Mouse (Mus musculus) intestine, embryonic 15.5 days (tissue): Measurements from ENCODE around the gene Nrm. TPM values are rescaled to one million over a fixed set of nuclear protein-coding genes. Genes with fewer than 3 reads are reported as not detected.
"Not testable (repeated sequence)": the region's sequence is repeated elsewhere in the genome, so short reads cannot be mapped to it uniquely, and the experiment has no call there.

Experiments used
- ATAC-seq: fragments of 200-750 bp; cut with Nextera tagmentation; 2 replicates; pipeline ENCODE4 v1.8.0; 2017; ENCODE audit warnings: moderate TSS enrichment, moderate library complexity
- H3K27ac ChIP-seq: fragments of 300-500 bp; sonication (generic); 2 replicates; pipeline ENCODE4 v1.5.1; 2015; ENCODE audit warnings: mild to moderate bottlenecking, inconsistent platforms
- H3K27me3 ChIP-seq: fragments of 300-500 bp; sonication (generic); replicated peaks from 2 replicates; pipeline ENCODE4 v1.6.1; 2015; ENCODE audit warnings: inconsistent platforms
- H3K36me3 ChIP-seq: fragments of 300-500 bp; sonication (generic); 2 replicates; pipeline ENCODE4 v1.6.1; 2015; ENCODE audit warnings: inconsistent platforms
- H3K4me1 ChIP-seq: fragments of 300-500 bp; sonication (generic); replicated peaks from 2 replicates; pipeline ENCODE4 v1.6.1; 2015; ENCODE audit warnings: inconsistent platforms
- H3K4me2 ChIP-seq: fragments of 300-500 bp; sonication (generic); replicated peaks from 2 replicates; pipeline ENCODE4 v1.6.1; 2015; ENCODE audit warnings: mild to moderate bottlenecking, inconsistent platforms
- H3K4me3 ChIP-seq: fragments of 300-500 bp; sonication (generic); replicated peaks from 2 replicates; pipeline ENCODE4 v1.5.1; 2015; ENCODE audit warnings: inconsistent platforms
- H3K9ac ChIP-seq: fragments of 300-500 bp; sonication (generic); 2 replicates; pipeline ENCODE4 v1.6.1; 2015; ENCODE audit warnings: inconsistent platforms
- H3K9me3 ChIP-seq: fragments of 300-500 bp; sonication (generic); 2 replicates; pipeline ENCODE4 v1.6.1; 2016; ENCODE audit warnings: inconsistent platforms
- WGBS: fragments of 180-500 bp; shearing (Covaris S2); methylation state at CpG from one replicate; pipeline ENCODE4 v1.1.7; 2015; 5-methylcytosine and 5-hydroxymethylcytosine counted together
- polyA plus RNA-seq: library from polyadenylated mRNA; unstranded; fragments of >200 nt; fragmentation: Nextera tagmentation; extraction: Ambion mirVana; gene quantifications from 2 replicates; pipeline ENCODE4 v1.2.1, GENCODE M21; 2015

Nrm gene
- polyA plus RNA-seq, 1 experiment from 2014 or later = 48.5 TPM

DNA sequence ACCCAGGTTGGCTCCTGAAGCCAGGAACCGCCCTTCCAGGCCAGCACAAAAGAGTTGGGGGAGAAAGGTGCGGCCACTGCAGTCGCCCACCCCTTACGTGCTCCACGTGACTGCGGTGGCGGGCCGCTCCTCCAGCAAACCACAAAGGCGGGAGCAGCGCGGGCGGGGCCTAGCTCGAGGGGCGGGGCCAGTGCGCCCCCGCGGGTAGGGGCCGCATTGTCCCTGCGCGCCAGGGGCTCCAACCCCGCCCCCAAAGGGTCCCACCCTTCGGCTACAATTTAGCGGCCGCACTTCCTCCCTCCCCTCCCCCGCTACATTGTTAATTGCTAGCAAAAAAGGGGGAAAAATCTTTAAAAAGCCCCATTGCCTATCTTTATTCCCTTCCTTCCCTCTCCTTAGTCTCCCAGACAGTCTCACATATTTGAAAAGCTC is 24.1 kb upstream of the Nrm start:
- Histone ChIP-seq H3K4me1 (peaks cover 23% of the 10 kb centered on the region), H3K4me3 (peak overlapping the region; percentile 68), H3K9me3 (no peaks in the 10 kb centered on the region), H3K36me3 (peaks cover 29% of the 10 kb centered on the region), H3K27me3 (no peaks in the 10 kb centered on the region), H3K9ac (peak overlapping the region; percentile 84), H3K27ac (peak overlapping the region; percentile 96), H3K4me2 (peak overlapping the region; percentile 70)
- ATAC-seq = peak; percentile 45
- under 1% methylated on average over 25 of the region's 25 CpGs for WGBS

DNA sequence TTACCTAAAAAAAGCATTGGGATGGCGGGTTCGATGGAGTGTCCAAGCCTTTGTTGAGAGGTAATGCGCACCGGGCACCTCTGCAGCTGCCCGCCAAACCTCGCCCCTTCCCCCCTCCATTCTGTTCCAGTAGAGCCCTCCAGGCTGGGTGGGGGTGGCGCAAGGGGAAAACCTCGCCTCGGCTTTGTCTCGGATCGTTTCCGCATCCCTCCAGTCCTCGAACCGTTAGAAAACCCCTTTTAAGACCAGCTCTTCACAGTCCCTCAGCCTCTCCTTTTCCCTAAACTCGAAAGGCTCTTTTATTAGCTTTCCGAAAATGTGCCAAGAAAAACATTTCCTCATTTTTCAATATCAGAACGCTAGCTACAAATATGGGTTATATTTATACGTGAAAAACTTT is 23.6 kb upstream of the Nrm start:
- H3K4me3 ChIP-seq = peak overlapping the region; percentile 68
- peak overlapping the region; percentile 84 for H3K9ac ChIP-seq
- H3K36me3 ChIP-seq = peaks cover 27% of the 10 kb centered on the region
- peak overlapping the region; percentile 70 for H3K4me2 ChIP-seq
- no peak for ATAC-seq
- no peaks in the 10 kb centered on the region for H3K9me3 ChIP-seq
- peaks cover 26% of the 10 kb centered on the region for H3K4me1 ChIP-seq
- H3K27me3 ChIP-seq = no peaks in the 10 kb centered on the region
- under 1% methylated on average over 18 of the region's 18 CpGs for WGBS
- peak overlapping the region; percentile 96 for H3K27ac ChIP-seq

DNA sequence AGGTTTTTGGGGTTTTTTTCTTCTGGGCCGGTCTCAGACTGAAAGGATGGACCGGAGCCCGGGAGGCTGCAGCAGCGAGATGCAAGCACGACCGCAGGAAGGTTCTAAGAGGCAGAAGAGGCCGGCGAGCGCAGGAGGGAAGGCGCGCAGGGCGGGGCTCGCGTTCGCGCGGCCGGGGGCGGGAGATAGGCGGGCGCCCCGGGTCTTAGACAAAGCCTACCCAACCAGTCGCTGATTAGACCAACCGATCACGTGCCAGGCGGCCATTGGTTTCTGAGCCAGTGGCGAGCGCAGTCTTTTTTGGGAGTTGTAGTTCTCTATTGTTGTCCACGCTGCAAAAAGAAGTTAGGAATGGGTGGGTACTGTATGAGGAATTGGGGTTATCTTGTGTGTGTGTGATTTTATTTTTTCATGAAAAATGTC is 23.0 kb upstream of the Nrm start, which contains the start of gene Tubb5:
Gene Tubb5, minus strand, starts transcription at position 185 of the 423 bp plus-strand sequence.
- Histone ChIP-seq H3K4me2 (peak within 1 kb of the TSS; percentile 70), H3K9me3 (no peaks in the 10 kb centered on the region), H3K4me3 (peak within 1 kb of the TSS; percentile 68), H3K36me3 (peaks cover 25% of the 10 kb centered on the region), H3K27me3 (no peaks in the 10 kb centered on the region), H3K27ac (peak within 1 kb of the TSS; percentile 96), H3K4me1 (peaks cover 26% of the 10 kb centered on the region), H3K9ac (peak within 1 kb of the TSS; percentile 84)
- peak; percentile 77 for ATAC-seq
- under 1% methylated on average over 29 of the region's 29 CpGs for WGBS

- Histone ChIP-seq H3K4me3 (peak overlapping the region; percentile 68), H3K36me3 (peaks cover 20% of the 10 kb centered on the region), H3K9me3 (no peaks in the 10 kb centered on the region), H3K4me1 (peaks cover 24% of the 10 kb centered on the region), H3K4me2 (peak overlapping the region; percentile 70), H3K27me3 (no peaks in the 10 kb centered on the region), H3K27ac (peak overlapping the region; percentile 84), H3K9ac (peak overlapping the region; percentile 36)
- 0 out of 2 replicates have a peak, but pooled peaks have one; percentile 18 for ATAC-seq
- 1% methylated on average over 5 of the region's 5 CpGs for WGBS
Measured at GRCm38 (mm10) chr17:35838570-35838969, 22.5 kb upstream of the Nrm start.

DNA sequence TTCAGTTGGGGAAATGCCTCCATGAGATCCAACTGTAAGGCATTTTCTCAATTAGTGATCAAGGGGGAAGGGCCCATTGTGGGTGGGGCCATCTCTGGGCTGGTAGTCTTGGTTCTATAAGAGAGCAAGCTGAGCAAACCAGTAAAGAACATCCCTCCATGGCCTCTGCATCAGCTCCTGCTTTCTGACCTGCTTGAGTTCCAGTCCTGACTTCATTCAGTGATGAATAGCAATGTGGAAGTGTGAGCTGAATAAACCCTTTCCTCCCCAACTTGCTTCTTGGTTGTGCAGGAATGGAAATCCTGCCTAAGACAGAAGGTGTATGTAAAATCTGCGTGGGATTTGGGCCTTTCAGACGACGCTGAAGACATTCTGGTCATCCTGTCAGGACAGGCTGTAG is 22.1 kb upstream of the Nrm start:
- Histone ChIP-seq H3K36me3 (peaks cover 16% of the 10 kb centered on the region), H3K4me1 (peaks cover 23% of the 10 kb centered on the region), H3K4me3 (peak overlapping the region; percentile 68), H3K27ac (peak overlapping the region; percentile 84), H3K9ac (peak overlapping the region; percentile 36; the same call in 1 of the 2 replicates), H3K4me2 (peak overlapping the region; percentile 70)
- H3K27me3 ChIP-seq, ATAC-seq, H3K9me3 ChIP-seq: not testable (repeated sequence)
- WGBS = 50% methylated on average over 3 of the region's 3 CpGs

- H3K4me2 ChIP-seq = peak overlapping the region; percentile 45
- no peaks in the 10 kb centered on the region for H3K27me3 ChIP-seq
- peak overlapping the region; percentile 23; the same call in 1 of the 2 replicates for H3K27ac ChIP-seq
- H3K9ac ChIP-seq = no peak overlapping the region
- no peak for ATAC-seq
- WGBS = 49% methylated on average over 14 of the region's 14 CpGs
- H3K36me3 ChIP-seq = peaks cover 14% of the 10 kb centered on the region
- H3K4me3 ChIP-seq = peak overlapping the region; percentile 61
- H3K9me3 ChIP-seq = no peaks in the 10 kb centered on the region
- peaks cover 13% of the 10 kb centered on the region for H3K4me1 ChIP-seq
Measured at GRCm38 (mm10) chr17:35840561-35840960, 20.6 kb upstream of the Nrm start.

GRCm38 (mm10) chr17:35841076-35841950 is 19.8 kb upstream of the Nrm start, which contains the start of gene Mdc1:
Gene Mdc1 (plus strand): TSS chr17:35841515.
- Histone ChIP-seq H3K27me3 (no peaks in the 10 kb centered on the region), H3K4me1 (peaks cover 8% of the 10 kb centered on the region; the same call in 1 of the 2 replicates), H3K36me3 (peaks cover 15% of the 10 kb centered on the region), H3K9ac (peak within 1 kb of the TSS; percentile 60), H3K27ac (peak within 1 kb of the TSS; percentile 78), H3K4me3 (peak within 1 kb of the TSS; percentile 61), H3K9me3 (no peaks in the 10 kb centered on the region), H3K4me2 (peak within 1 kb of the TSS; percentile 66)
- WGBS = under 1% methylated on average over 59 of the region's 59 CpGs
- peak; percentile 92 for ATAC-seq

- H3K4me3 ChIP-seq = peak overlapping the region; percentile 61
- peak overlapping the region; percentile 60 for H3K9ac ChIP-seq
- H3K4me1 ChIP-seq = peaks cover 8% of the 10 kb centered on the region; the same call in 1 of the 2 replicates
- H3K27ac ChIP-seq = peak overlapping the region; percentile 78
- no peaks in the 10 kb centered on the region for H3K27me3 ChIP-seq
- peak overlapping the region; percentile 66 for H3K4me2 ChIP-seq
- H3K9me3 ChIP-seq = no peaks in the 10 kb centered on the region
- H3K36me3 ChIP-seq = peaks cover 16% of the 10 kb centered on the region
- 19% methylated on average over 11 of the region's 11 CpGs for WGBS
- no peak for ATAC-seq
Measured at GRCm38 (mm10) chr17:35842006-35842405, 19.1 kb upstream of the Nrm start.

DNA sequence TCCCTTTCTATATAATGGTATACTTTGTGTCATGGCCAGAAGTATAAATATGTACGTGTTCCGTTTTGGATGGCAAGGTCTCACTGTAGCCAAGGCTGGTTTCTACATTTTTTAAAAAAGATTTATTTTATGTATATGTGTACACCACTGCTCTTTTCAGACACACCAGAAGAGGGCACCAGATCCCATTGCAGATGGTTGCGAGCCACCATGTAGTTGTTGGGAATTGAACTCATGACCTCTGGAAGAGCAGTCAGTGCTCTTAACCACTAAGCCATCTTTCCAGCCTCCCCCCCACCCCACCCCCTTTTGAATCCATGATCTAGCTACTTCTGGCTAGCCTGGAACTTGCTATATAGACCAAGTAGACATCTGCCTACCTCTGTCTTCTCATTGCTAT is 17.6 kb upstream of the Nrm start:
- WGBS = 98% methylated on average over 3 of the region's 3 CpGs

DNA sequence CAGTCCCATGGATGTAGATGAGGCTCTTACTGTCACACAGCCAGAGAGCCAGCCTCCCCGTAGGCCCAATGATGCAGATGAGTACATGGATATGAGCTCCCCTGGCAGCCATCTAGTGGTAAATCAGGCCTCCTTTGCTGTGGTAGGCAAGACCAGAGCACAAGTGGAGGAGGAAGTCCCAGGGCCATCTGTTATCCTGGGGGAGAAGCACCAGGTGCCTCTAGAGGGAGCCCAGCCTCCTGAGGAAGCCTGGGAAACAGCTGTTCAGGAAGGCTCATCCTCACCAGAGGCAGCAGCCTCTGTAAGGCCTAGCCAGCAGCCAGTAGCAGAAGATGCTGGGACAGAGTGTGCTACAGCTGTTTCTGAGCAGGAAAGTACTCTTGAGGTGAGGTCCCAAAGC is 13.0 kb upstream of the Nrm start:
- no peaks in the 10 kb centered on the region for H3K27me3 ChIP-seq
- H3K9ac ChIP-seq = no peak overlapping the region
- no peak overlapping the region for H3K4me2 ChIP-seq
- no peak overlapping the region for H3K4me3 ChIP-seq
- no peaks in the 10 kb centered on the region for H3K4me1 ChIP-seq
- WGBS = 46% methylated on average over 1 of the region's 1 CpGs
- no peaks in the 10 kb centered on the region for H3K9me3 ChIP-seq
- ATAC-seq = peak; percentile 56
- H3K36me3 ChIP-seq = peaks cover 58% of the 10 kb centered on the region
- no peak overlapping the region for H3K27ac ChIP-seq

More for the DNA sequence above, 17.6 kb upstream of the Nrm start:
- Histone ChIP-seq H3K4me2 (no peak overlapping the region), H3K9me3 (no peaks in the 10 kb centered on the region), H3K4me1 (peaks cover 8% of the 10 kb centered on the region; the same call in 1 of the 2 replicates), H3K9ac (no peak overlapping the region), H3K27ac (no peak overlapping the region), H3K36me3 (peaks cover 27% of the 10 kb centered on the region), H3K4me3 (no peak overlapping the region), H3K27me3 (no peaks in the 10 kb centered on the region)
- ATAC-seq = no peak

DNA sequence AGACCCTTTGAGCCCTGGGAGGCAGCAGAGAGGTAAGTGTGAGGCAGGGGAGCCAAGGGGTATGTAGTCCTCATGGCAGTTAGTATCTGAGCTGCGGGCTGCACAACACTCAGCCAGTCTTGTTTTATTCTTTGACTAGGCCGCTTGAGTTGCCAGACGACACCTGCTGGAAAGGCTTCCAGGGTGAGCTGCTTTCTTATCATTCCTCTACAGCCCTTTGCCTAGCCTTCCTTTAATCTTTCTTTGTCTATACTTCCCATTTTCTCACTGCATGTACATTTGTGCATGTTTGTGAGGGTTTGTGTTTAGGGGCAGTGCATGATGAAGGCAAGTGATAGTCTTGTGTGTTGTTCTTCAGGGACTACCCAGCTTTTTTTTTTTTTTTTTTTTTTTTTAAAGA is 10.1 kb upstream of the Nrm start:
- H3K4me3 ChIP-seq = no peak overlapping the region

GRCm38 (mm10) chr17:35859371-35859770 is 1.7 kb upstream of the Nrm start:
- H3K4me3 ChIP-seq = no peak overlapping the region
- no peak overlapping the region for H3K9ac ChIP-seq
- H3K36me3 ChIP-seq = peaks cover 14% of the 10 kb centered on the region; the same call in 1 of the 2 replicates
- no peak for ATAC-seq
- H3K4me2 ChIP-seq = no peak overlapping the region
- no peak overlapping the region for H3K27ac ChIP-seq
- no peaks in the 10 kb centered on the region for H3K9me3 ChIP-seq
- H3K27me3 ChIP-seq = no peaks in the 10 kb centered on the region
- 91% methylated on average over 1 of the region's 1 CpGs for WGBS
- H3K4me1 ChIP-seq = peaks cover 10% of the 10 kb centered on the region; the same call in 1 of the 2 replicates

More for the DNA sequence above, 10.1 kb upstream of the Nrm start:
- H3K36me3 ChIP-seq = peaks cover 56% of the 10 kb centered on the region
- no peaks in the 10 kb centered on the region for H3K4me1 ChIP-seq
- no peaks in the 10 kb centered on the region for H3K9me3 ChIP-seq
- no peak overlapping the region for H3K27ac ChIP-seq
- H3K9ac ChIP-seq = no peak overlapping the region
- no peaks in the 10 kb centered on the region for H3K27me3 ChIP-seq
- WGBS = 83% methylated on average over 3 of the region's 3 CpGs
- H3K4me2 ChIP-seq = no peak overlapping the region
- no peak for ATAC-seq
